ENCODE assay signal across 1 mouse cellular context in the genomic region with DNA sequence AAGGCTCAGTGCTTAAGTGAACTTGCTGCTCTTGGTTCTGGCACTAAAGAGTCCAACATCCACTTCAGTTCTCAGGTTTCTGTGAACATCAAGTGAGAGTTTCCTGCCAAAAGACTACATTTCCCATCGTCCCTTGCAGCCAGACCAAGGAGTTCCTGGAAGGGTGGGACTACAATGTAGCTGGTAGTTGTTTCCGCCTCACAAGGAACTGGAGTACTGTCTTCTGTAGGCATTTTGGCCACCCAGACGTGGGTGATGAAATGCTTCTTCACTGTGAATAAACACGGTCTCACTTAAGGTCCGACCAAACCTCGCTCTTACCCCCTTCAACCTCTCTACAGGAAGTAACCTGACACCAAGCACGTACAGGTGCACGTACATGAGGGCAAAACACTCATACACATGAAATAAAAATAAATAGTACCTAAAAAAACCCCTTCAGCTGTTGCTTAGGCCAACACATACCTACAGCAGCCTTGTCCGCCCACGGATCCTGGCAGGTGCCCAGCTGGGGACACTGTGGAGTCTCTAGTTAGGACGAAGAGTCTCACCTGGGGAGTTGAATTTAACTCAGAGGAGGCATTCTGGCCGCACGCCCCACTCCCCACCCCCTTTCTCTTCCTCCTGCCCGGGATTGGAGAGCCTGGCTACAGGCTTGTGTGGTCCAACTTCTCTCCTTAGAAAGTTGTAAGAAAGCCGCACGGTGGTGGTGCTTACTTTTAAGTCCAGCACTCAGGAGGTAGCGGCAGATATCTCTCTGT.
TF ChIP-seq lines count a peak whose summit lies in the region.

No protein-coding gene starts in this region.

TF ChIP-seq in CH12.LX, 34 proteins besides CTCF, POLR2A, EP300 and RAD21 (continued from another document):
- TF ChIP-seq ELF1 (IDR thresholded peaks at IDR 0.05; ENCODE audit: low read depth, low read length) (peak; percentile 99), PAX5 (IDR thresholded peaks at IDR 0.05; ENCODE audit: low read length) (no peak), ETS1 (conservative IDR thresholded peaks at IDR 0.05; ENCODE audit: low read depth, low read length) (no peak), SMC3 (IDR thresholded peaks at IDR 0.05; ENCODE audit: low read depth, low read length) (no peak; the same call in 1 of the 2 replicates), MAX (IDR thresholded peaks at IDR 0.05; ENCODE audit: low read length) (peak; percentile 66; the same call in 1 of the 2 replicates), UBTF (IDR thresholded peaks at IDR 0.05; ENCODE audit: low read depth, low read length) (no peak), JUN (IDR thresholded peaks at IDR 0.05; ENCODE audit: insufficient read depth, low read depth, low read length) (no peak), ZNF384 (IDR thresholded peaks at IDR 0.05; ENCODE audit: low read depth, low read length) (peak; percentile 44; the same call in 1 of the 2 replicates), NRF1 (IDR thresholded peaks at IDR 0.05; ENCODE audit: low read depth, low read length) (peak; percentile 43; the same call in 1 of the 2 replicates), MEF2A (IDR thresholded peaks at IDR 0.05; ENCODE audit: borderline replicate concordance, low read depth, low read length) (no peak; the same call in 1 of the 2 replicates), CHD1 (IDR thresholded peaks at IDR 0.05; ENCODE audit: low read depth, low read length) (no peak), SIN3A (IDR thresholded peaks at IDR 0.05; ENCODE audit: low read length) (peak; percentile 59; the same call in 1 of the 2 replicates), BHLHE40 (IDR thresholded peaks at IDR 0.05; ENCODE audit: low read depth, low read length) (peak; percentile 15; the same call in 1 of the 2 replicates), KAT2A (IDR thresholded peaks at IDR 0.05; ENCODE audit: insufficient replicate concordance, low read length) (peak; percentile 94; the same call in 1 of the 2 replicates), MXI1 (IDR thresholded peaks at IDR 0.05; ENCODE audit: low read depth, low read length) (peak; percentile 56; the same call in 1 of the 2 replicates), USF2 (conservative IDR thresholded peaks at IDR 0.05; ENCODE audit: low read depth, low read length) (no peak), JUND (conservative IDR thresholded peaks at IDR 0.05; ENCODE audit: low read depth, low read length) (0 out of 2 replicates have a peak, but pooled peaks have one; percentile 41), RCOR1 (conservative IDR thresholded peaks at IDR 0.05; ENCODE audit: low read depth, low read length) (no peak), ZC3H11A (IDR thresholded peaks at IDR 0.05; ENCODE audit: low read depth, low read length) (no peak), ZMIZ1 (IDR thresholded peaks at IDR 0.05; ENCODE audit: low read depth, low read length) (peak; percentile 35; the same call in 1 of the 2 replicates), POLR2AphosphoS2 (IDR thresholded peaks at IDR 0.05; ENCODE audit: low read depth, low read length) (peak; percentile 93; the same call in 1 of the 2 replicates), MAFK (IDR thresholded peaks at IDR 0.05; ENCODE audit: insufficient replicate concordance, low read length) (no peak), MAZ (IDR thresholded peaks at IDR 0.05; ENCODE audit: low read depth, low read length) (no peak; the same call in 1 of the 2 replicates), NELFE (IDR thresholded peaks at IDR 0.05; ENCODE audit: low read depth, low read length) (peak; percentile 90), E2F4 (IDR thresholded peaks at IDR 0.05; ENCODE audit: insufficient replicate concordance, low read depth, low read length) (no peak)
